ENCODE assay signal across 8 mouse cellular contexts in the genomic region with DNA sequence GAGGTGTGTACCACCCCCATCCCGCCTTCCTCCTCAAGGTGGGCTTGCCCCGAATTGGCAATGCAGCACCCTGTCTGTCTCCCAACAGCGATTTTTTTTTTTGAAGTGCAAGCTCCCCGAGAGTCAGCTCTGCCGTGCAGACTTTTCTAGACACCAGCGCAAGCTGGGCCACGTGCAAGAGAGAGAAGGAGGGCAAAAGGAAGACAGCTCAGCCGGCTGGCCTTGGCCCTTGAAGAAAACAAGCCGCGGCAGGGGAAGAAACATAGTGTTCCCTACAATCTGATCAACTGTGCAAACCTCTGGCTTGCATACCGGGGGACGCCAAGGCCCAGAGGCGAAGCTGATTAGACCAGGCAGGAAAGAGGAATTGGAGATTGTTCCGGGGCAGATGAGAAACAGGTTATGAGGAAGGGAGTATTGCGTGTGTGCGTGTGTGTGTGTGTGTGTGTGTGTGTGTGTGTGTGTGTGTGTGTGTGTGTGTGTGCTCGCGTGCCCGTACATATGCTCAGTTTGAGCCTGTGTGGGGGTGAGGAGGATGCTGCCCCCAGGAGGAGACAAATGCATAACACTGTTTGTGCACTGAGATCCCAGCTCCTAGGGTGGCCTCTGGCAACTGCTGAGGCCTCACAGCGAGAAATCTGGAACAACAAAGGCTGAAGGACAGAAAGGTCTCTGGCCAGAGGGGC.
DNase-seq lines count a peak whose midpoint lies in the region; ATAC-seq and TF ChIP-seq lines count a peak whose summit lies in the region.

No protein-coding gene starts in this region.

- no peak overlapping the region for H3K9ac ChIP-seq in forebrain, embryonic 14.5 days (ENCODE audit: low read length)

- 44% methylated on average over 20 of the region's 20 CpGs for WGBS in forebrain, embryonic 14.5 days

- peak; percentile 62 for DNase-seq in CD4-positive, CD25-positive, alpha-beta regulatory T cell, adult 2 months (ENCODE audit: low read depth, low spot score)
- no peak for DNase-seq in forebrain, embryonic 14.5 days (ENCODE audit: low spot score)
- DNase-seq in heart, postnatal 10 days: peak; percentile 72 to 73
- DNase-seq in kidney, postnatal 25 days: peak; percentile 58 to 81
- peak; percentile 70 to 83 for DNase-seq in lung, adult 18-20 months
- DNase-seq in thymus, adult 18-20 months: peak; percentile 42 to 56

- TF ChIP-seq POLR2A in bone marrow macrophage, adult 2 months (IDR thresholded peaks at IDR 0.05; ENCODE audit: borderline replicate concordance, low read depth, low read length): no peak

- H3K4me3 ChIP-seq in bone marrow macrophage, adult 2 months (ENCODE audit: insufficient read depth, low read length): no peak overlapping the region
- no peak overlapping the region for H3K4me3 ChIP-seq in forebrain, embryonic 14.5 days (ENCODE audit: low read depth, low read length)

- no peak for TF ChIP-seq CTCF in bone marrow macrophage, adult 2 months (IDR thresholded peaks at IDR 0.05; ENCODE audit: low read depth, low read length)

- intact Hi-C loops in heart, postnatal 10 days (cut with DNase I): loop anchor here (1.0 to 2.0 kb wide), 4 partner anchors 41 to 223 kb away; no protein-coding TSS in a partner anchor

- H3K9me3 ChIP-seq in forebrain, embryonic 14.5 days (replicated peaks; ENCODE audit: control insufficient read depth, low read length): no peaks in the 10 kb centered on the region

- H3K4me2 ChIP-seq in forebrain, embryonic 14.5 days (ENCODE audit: low read length): no peak overlapping the region

- H3K36me3 ChIP-seq in forebrain, embryonic 14.5 days (ENCODE audit: control insufficient read depth, insufficient read depth, low read length): no peaks in the 10 kb centered on the region

- H3K27me3 ChIP-seq in forebrain, embryonic 14.5 days (replicated peaks; ENCODE audit: control insufficient read depth, insufficient read depth, low read length): no peaks in the 10 kb centered on the region

- ATAC-seq in forebrain, embryonic 14.5 days: 0 out of 2 replicates have a peak, but pooled peaks have one; percentile 29
- peak; percentile 63 for ATAC-seq in neutrophil, adult 5-6 weeks (ENCODE audit: extremely low read depth, insufficient number of reproducible peaks, low FRiP score, poor library complexity, severe bottlenecking)

- H3K27ac ChIP-seq in bone marrow macrophage, adult 2 months (ENCODE audit: insufficient read depth, low read depth, low read length): peak overlapping the region; percentile 53; the same call in 1 of the 2 replicates
- H3K27ac ChIP-seq in forebrain, embryonic 14.5 days (ENCODE audit: low read depth, low read length): no peak overlapping the region

- peaks cover 16% of the 10 kb centered on the region for H3K4me1 ChIP-seq in bone marrow macrophage, adult 2 months (ENCODE audit: control insufficient read depth, insufficient read depth, low read length)
- H3K4me1 ChIP-seq in forebrain, embryonic 14.5 days (ENCODE audit: control insufficient read depth, insufficient read depth, low read length): no peaks in the 10 kb centered on the region
